Mouse (Mus musculus) forebrain, embryonic 11.5 days (tissue): ENCODE data around the gene Rufy3. TPM values are rescaled to one million over a fixed set of nuclear protein-coding genes. Genes with fewer than 3 reads are reported as not detected.
A peak's percentile ranks its signal among the peaks of the same experiment; 100 is the strongest.

ENCODE experiments used
- ATAC-seq: fragments of 200-750 bp; cut with Nextera tagmentation; replicated peaks from 2 replicates; pipeline ENCODE4 v1.8.0; 2017; ENCODE audit warnings: moderate TSS enrichment; ENCODE audit not compliant: low FRiP score
- DNase-seq: peaks from one replicate; pipeline ENCODE4 v3.0.0-alpha.2; 2017; ENCODE audit warnings: low spot score
- H3K27ac ChIP-seq: fragments of 300-500 bp; sonication (generic); 2 replicates; pipeline ENCODE4 v1.5.1; 2014; ENCODE audit warnings: low read depth, low read length
- H3K27me3 ChIP-seq: fragments of 300-500 bp; sonication (generic); 2 replicates; pipeline ENCODE4 v1.6.1; 2014; ENCODE audit warnings: mild to moderate bottlenecking, low read length, mixed read lengths; ENCODE audit not compliant: control insufficient read depth, insufficient read depth
- H3K36me3 ChIP-seq: fragments of 300-500 bp; sonication (generic); 2 replicates; pipeline ENCODE4 v1.6.1; 2014; ENCODE audit warnings: mild to moderate bottlenecking, low read length, moderate library complexity, mixed read lengths; ENCODE audit not compliant: control insufficient read depth, insufficient read depth
- H3K4me1 ChIP-seq: fragments of 300-500 bp; sonication (generic); replicated peaks from 2 replicates; pipeline ENCODE4 v1.6.1; 2014; ENCODE audit warnings: low read length, mixed read lengths; ENCODE audit not compliant: control insufficient read depth, insufficient read depth
- H3K4me2 ChIP-seq: fragments of 300-500 bp; sonication (generic); 2 replicates; pipeline ENCODE4 v1.6.1; 2014; ENCODE audit warnings: low read depth, mild to moderate bottlenecking, low read length, moderate library complexity, mixed read lengths; ENCODE audit not compliant: severe bottlenecking
- H3K4me3 ChIP-seq: fragments of 300-500 bp; sonication (generic); 2 replicates; pipeline ENCODE4 v1.5.1; 2014; ENCODE audit warnings: low read depth, low read length
- H3K9ac ChIP-seq: fragments of 300-500 bp; sonication (generic); 2 replicates; pipeline ENCODE4 v1.6.1; 2014; ENCODE audit warnings: low read length
- H3K9me3 ChIP-seq: fragments of 300-500 bp; sonication (generic); 2 replicates; pipeline ENCODE4 v1.6.1; 2016; ENCODE audit warnings: low read length, mixed read lengths; ENCODE audit not compliant: control insufficient read depth
- WGBS: fragments of 180-500 bp; shearing (Covaris S2); extraction: QIAGEN DNeasy Blood & Tissue Kit; methylation state at CpG from one replicate; pipeline ENCODE4 v1.1.7; 2014; 5-methylcytosine and 5-hydroxymethylcytosine counted together
- polyA plus RNA-seq: library from polyadenylated mRNA; unstranded; fragments of >200 nt; fragmentation: Nextera tagmentation; extraction: Ambion mirVana; gene quantifications from 2 replicates; pipeline ENCODE4 v1.2.1, GENCODE M21; 2014

Rufy3 gene
- polyA plus RNA-seq, 1 experiment from 2014 or later, result 96.9 TPM

- H3K4me1 ChIP-seq, result peaks cover 2% of the 10 kb centered on the region; the same call in 1 of the 2 replicates
- H3K27me3 ChIP-seq, result no peaks in the 10 kb centered on the region
- WGBS, result 88% methylated on average over 9 of the region's 9 CpGs
- DNase-seq (no peak), ATAC-seq (no peak)
- no peaks in the 10 kb centered on the region for H3K36me3 ChIP-seq
- H3K9ac ChIP-seq, result no peak overlapping the region
- H3K9me3 ChIP-seq, result no peaks in the 10 kb centered on the region
- no peak overlapping the region for H3K4me3 ChIP-seq
- no peak overlapping the region for H3K27ac ChIP-seq
- no peak overlapping the region for H3K4me2 ChIP-seq
These were observed 118.9 kb downstream of the Rufy3 start for GRCm38 (mm10) chr5:88683706-88684105.

GRCm38 (mm10) chr5:88684226-88684625 is 119.4 kb downstream of the Rufy3 start:
- Histone ChIP-seq H3K9me3 (no peaks in the 10 kb centered on the region), H3K27ac (no peak overlapping the region), H3K4me1 (peaks cover 2% of the 10 kb centered on the region; the same call in 1 of the 2 replicates), H3K36me3 (no peaks in the 10 kb centered on the region), H3K9ac (no peak overlapping the region), H3K4me3 (no peak overlapping the region), H3K27me3 (no peaks in the 10 kb centered on the region), H3K4me2 (no peak overlapping the region)
- ATAC-seq (no peak), DNase-seq (no peak)
- WGBS, result 49% methylated on average over 3 of the region's 3 CpGs

GRCm38 (mm10) chr5:88685306-88685705 is 120.5 kb downstream of the Rufy3 start:
- ATAC-seq (no peak), DNase-seq (no peak)
- WGBS, result 22% methylated on average over 6 of the region's 6 CpGs
- no peaks in the 10 kb centered on the region for H3K36me3 ChIP-seq
- no peaks in the 10 kb centered on the region for H3K27me3 ChIP-seq
- H3K4me2 ChIP-seq, result no peak overlapping the region
- H3K4me1 ChIP-seq, result no peaks in the 10 kb centered on the region
- no peak overlapping the region for H3K27ac ChIP-seq
- no peak overlapping the region for H3K9ac ChIP-seq
- no peak overlapping the region for H3K4me3 ChIP-seq
- no peaks in the 10 kb centered on the region for H3K9me3 ChIP-seq

GRCm38 (mm10) chr5:88685745-88686299 is 121.0 kb downstream of the Rufy3 start:
- Histone ChIP-seq H3K36me3 (no peaks in the 10 kb centered on the region), H3K4me2 (no peak overlapping the region), H3K27ac (no peak overlapping the region), H3K4me3 (no peak overlapping the region), H3K9me3 (no peaks in the 10 kb centered on the region), H3K9ac (no peak overlapping the region), H3K27me3 (no peaks in the 10 kb centered on the region), H3K4me1 (no peaks in the 10 kb centered on the region)
- no peak for ATAC-seq
- 75% methylated on average over 6 of the region's 6 CpGs for WGBS
- no peak for DNase-seq

GRCm38 (mm10) chr5:88687996-88688406 is 123.2 kb downstream of the Rufy3 start:
- H3K4me3 ChIP-seq, result no peak overlapping the region
- no peaks in the 10 kb centered on the region for H3K27me3 ChIP-seq
- 86% methylated on average over 8 of the region's 8 CpGs for WGBS
- no peaks in the 10 kb centered on the region for H3K9me3 ChIP-seq
- no peaks in the 10 kb centered on the region for H3K36me3 ChIP-seq
- DNase-seq (no peak), ATAC-seq (no peak)
- H3K27ac ChIP-seq, result no peak overlapping the region
- no peak overlapping the region for H3K4me2 ChIP-seq
- no peaks in the 10 kb centered on the region for H3K4me1 ChIP-seq
- no peak overlapping the region for H3K9ac ChIP-seq

GRCm38 (mm10) chr5:88688583-88689187 is 123.8 kb downstream of the Rufy3 start:
- 87% methylated on average over 15 of the region's 15 CpGs for WGBS
- DNase-seq (no peak), ATAC-seq (no peak)
- Histone ChIP-seq H3K27me3 (no peaks in the 10 kb centered on the region), H3K27ac (no peak overlapping the region), H3K9ac (no peak overlapping the region), H3K4me1 (no peaks in the 10 kb centered on the region), H3K4me2 (no peak overlapping the region), H3K9me3 (no peaks in the 10 kb centered on the region), H3K4me3 (no peak overlapping the region), H3K36me3 (no peaks in the 10 kb centered on the region)

- H3K4me3 ChIP-seq, result no peak overlapping the region
- ATAC-seq (peak; percentile 47), DNase-seq (no peak)
- H3K27me3 ChIP-seq, result no peaks in the 10 kb centered on the region
- H3K27ac ChIP-seq, result no peak overlapping the region
- H3K4me2 ChIP-seq, result no peak overlapping the region
- no peaks in the 10 kb centered on the region for H3K36me3 ChIP-seq
- H3K9me3 ChIP-seq, result no peaks in the 10 kb centered on the region
- no peaks in the 10 kb centered on the region for H3K4me1 ChIP-seq
- H3K9ac ChIP-seq, result no peak overlapping the region
- 81% methylated on average over 3 of the region's 3 CpGs for WGBS
These were observed 124.6 kb downstream of the Rufy3 start for GRCm38 (mm10) chr5:88689279-88689938.

- WGBS, result 85% methylated on average over 10 of the region's 10 CpGs
- ATAC-seq, result no peak
These were observed 126.1 kb downstream of the Rufy3 start for GRCm38 (mm10) chr5:88690681-88691505.

More at GRCm38 (mm10) chr5:88690681-88691505, 126.1 kb downstream of the Rufy3 start:
- Histone ChIP-seq H3K9ac (no peak overlapping the region), H3K36me3 (no peaks in the 10 kb centered on the region), H3K27ac (no peak overlapping the region), H3K4me3 (no peak overlapping the region), H3K9me3 (no peaks in the 10 kb centered on the region), H3K27me3 (no peaks in the 10 kb centered on the region), H3K4me1 (no peaks in the 10 kb centered on the region), H3K4me2 (no peak overlapping the region)
- no peak for DNase-seq
